Mouse (Mus musculus): ENCODE measurements around the gene Rnasek. TPM values are rescaled to one million over a fixed set of nuclear protein-coding genes. Genes with fewer than 3 reads are reported as not detected.

The Rnasek gene
- polyA plus RNA-seq, 1 experiment = 339 TPM

- peak overlapping the region; percentile 30 for H3K4me3 ChIP-seq
- H3K79me2 ChIP-seq (ENCODE audit: control insufficient read depth, insufficient read depth) = no peaks in the 10 kb centered on the region
- H3K36me3 ChIP-seq (ENCODE audit: control insufficient read depth, insufficient read depth) = no peaks in the 10 kb centered on the region
- no peaks in the 10 kb centered on the region for H3K27me3 ChIP-seq (ENCODE audit: control insufficient read depth, insufficient read depth, insufficient read length)
- H3ac ChIP-seq (ENCODE audit: control insufficient read depth, insufficient read length) = no peak overlapping the region
- peak overlapping the region; percentile 92 for H3K4me2 ChIP-seq (ENCODE audit: low read depth)
- TF ChIP-seq POLR2AphosphoS2 (IDR thresholded peaks at IDR 0.05; ENCODE audit: insufficient read length, low read depth) (peak; percentile 54), USF1 (IDR thresholded peaks at IDR 0.05; ENCODE audit: low read depth) (no peak)
Observed at GRCm38 (mm10) chr11:70215301-70215700, 24.3 kb downstream of the Rnasek start.

DNA sequence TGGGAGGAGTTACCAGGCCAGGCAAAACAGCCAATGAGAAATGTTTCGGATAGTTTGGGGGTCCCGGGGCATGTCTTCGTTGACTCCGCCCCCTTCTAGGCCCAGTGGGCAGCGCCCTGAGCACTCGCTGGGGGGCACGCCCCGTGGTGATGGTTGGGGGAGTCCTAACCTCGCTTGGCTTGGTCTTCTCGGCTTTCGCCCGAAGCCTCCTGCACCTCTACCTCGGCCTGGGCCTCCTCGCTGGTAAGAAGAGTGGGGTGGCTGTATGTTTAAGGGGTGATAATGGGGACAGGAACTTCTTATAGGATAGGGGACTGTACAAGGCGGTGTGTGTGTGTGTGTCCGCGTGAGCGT, 24.8 kb downstream of the Rnasek start:
- Histone ChIP-seq H3K27me3 (ENCODE audit: control insufficient read depth, insufficient read depth, insufficient read length) (no peaks in the 10 kb centered on the region), H3ac (ENCODE audit: control insufficient read depth, insufficient read length) (peak overlapping the region; percentile 6), H3K79me2 (ENCODE audit: control insufficient read depth, insufficient read depth) (no peaks in the 10 kb centered on the region), H3K4me2 (ENCODE audit: low read depth) (peak overlapping the region; percentile 92), H3K4me3 (peak overlapping the region; percentile 30), H3K36me3 (ENCODE audit: control insufficient read depth, insufficient read depth) (no peaks in the 10 kb centered on the region)
- no peak for TF ChIP-seq USF1 (IDR thresholded peaks at IDR 0.05; ENCODE audit: low read depth)
- TF ChIP-seq SRF (IDR thresholded peaks at IDR 0.05; ENCODE audit: control insufficient read depth, insufficient read length, low read depth) = no peak
- TF ChIP-seq TCF12 (IDR thresholded peaks at IDR 0.05; ENCODE audit: insufficient read depth, poor library complexity, severe bottlenecking) = no peak
- TF ChIP-seq MAX (IDR thresholded peaks at IDR 0.05; ENCODE audit: low read depth) = no peak
- no peak for TF ChIP-seq REST (IDR thresholded peaks at IDR 0.05; ENCODE audit: insufficient read depth, insufficient read length)
- no peak for TF ChIP-seq POLR2A (IDR thresholded peaks at IDR 0.05; ENCODE audit: insufficient read length, low read depth)
- no peak for TF ChIP-seq MYOD1 (IDR thresholded peaks at IDR 0.05; ENCODE audit: control insufficient read depth in 1 of 3, insufficient read length in 2 of 3, low read depth in 2 of 3)
- TF ChIP-seq TCF3 (IDR thresholded peaks at IDR 0.05; ENCODE audit: insufficient read length, low read depth) = no peak
- TF ChIP-seq CEBPB (IDR thresholded peaks at IDR 0.05; ENCODE audit: insufficient read depth, poor library complexity, severe bottlenecking) = no peak
- TF ChIP-seq MYOG (IDR thresholded peaks at IDR 0.05; ENCODE audit: control insufficient read depth in 1 of 3, insufficient read depth in 1 of 3, insufficient read length in 2 of 3, low read depth in 2 of 3) = no peak
- TF ChIP-seq E2F4 (IDR thresholded peaks at IDR 0.05; ENCODE audit: insufficient read depth) = no peak
- no peak for TF ChIP-seq POLR2AphosphoS2 (IDR thresholded peaks at IDR 0.05; ENCODE audit: insufficient read length, low read depth)

- peak overlapping the region; percentile 30 for H3K4me3 ChIP-seq
- no peaks in the 10 kb centered on the region for H3K36me3 ChIP-seq (ENCODE audit: control insufficient read depth, insufficient read depth)
- no peaks in the 10 kb centered on the region for H3K79me2 ChIP-seq (ENCODE audit: control insufficient read depth, insufficient read depth)
- peak overlapping the region; percentile 92 for H3K4me2 ChIP-seq (ENCODE audit: low read depth)
- H3K27me3 ChIP-seq (ENCODE audit: control insufficient read depth, insufficient read depth, insufficient read length) = no peaks in the 10 kb centered on the region
- H3ac ChIP-seq (ENCODE audit: control insufficient read depth, insufficient read length) = peak overlapping the region; percentile 6
- TF ChIP-seq POLR2A (IDR thresholded peaks at IDR 0.05; ENCODE audit: insufficient read length, low read depth) = peak; percentile 12
- no peak for TF ChIP-seq MYOG (IDR thresholded peaks at IDR 0.05; ENCODE audit: control insufficient read depth in 1 of 3, insufficient read depth in 1 of 3, insufficient read length in 2 of 3, low read depth in 2 of 3)
Observed at GRCm38 (mm10) chr11:70214191-70214855, 25.3 kb downstream of the Rnasek start.

DNA sequence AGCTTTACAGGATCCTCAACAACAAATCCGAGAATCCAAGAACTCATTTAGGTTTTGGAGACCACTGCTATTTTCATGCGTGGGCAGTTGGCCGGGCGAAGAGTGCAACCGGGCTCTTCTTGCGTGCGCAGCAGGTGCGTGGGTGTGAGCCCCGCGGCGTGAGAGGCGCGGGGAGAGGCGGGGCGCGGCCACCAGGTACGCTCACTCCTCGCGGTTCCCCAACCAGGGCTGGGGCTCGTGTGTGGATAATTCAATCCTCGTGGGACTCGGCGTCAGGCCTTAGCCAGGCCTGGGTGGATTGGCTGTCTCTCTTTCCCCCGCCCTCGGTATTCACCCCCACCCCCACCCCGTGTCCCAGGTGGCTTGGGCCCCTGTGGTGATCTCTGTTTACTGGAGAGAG, 25.9 kb downstream of the Rnasek start:
- Histone ChIP-seq H3K36me3 (ENCODE audit: control insufficient read depth, insufficient read depth) (no peaks in the 10 kb centered on the region), H3ac (ENCODE audit: control insufficient read depth, insufficient read length) (peak overlapping the region; percentile 6), H3K27me3 (ENCODE audit: control insufficient read depth, insufficient read depth, insufficient read length) (no peaks in the 10 kb centered on the region), H3K4me2 (ENCODE audit: low read depth) (peak overlapping the region; percentile 92), H3K4me3 (peak overlapping the region; percentile 30), H3K79me2 (ENCODE audit: control insufficient read depth, insufficient read depth) (no peaks in the 10 kb centered on the region)
- no peak for TF ChIP-seq USF1 (IDR thresholded peaks at IDR 0.05; ENCODE audit: low read depth)
- no peak for TF ChIP-seq MAX (IDR thresholded peaks at IDR 0.05; ENCODE audit: low read depth)
- no peak for TF ChIP-seq REST (IDR thresholded peaks at IDR 0.05; ENCODE audit: insufficient read depth, insufficient read length)
- no peak for TF ChIP-seq POLR2AphosphoS2 (IDR thresholded peaks at IDR 0.05; ENCODE audit: insufficient read length, low read depth)
- TF ChIP-seq POLR2A (IDR thresholded peaks at IDR 0.05; ENCODE audit: insufficient read length, low read depth) = no peak

DNA sequence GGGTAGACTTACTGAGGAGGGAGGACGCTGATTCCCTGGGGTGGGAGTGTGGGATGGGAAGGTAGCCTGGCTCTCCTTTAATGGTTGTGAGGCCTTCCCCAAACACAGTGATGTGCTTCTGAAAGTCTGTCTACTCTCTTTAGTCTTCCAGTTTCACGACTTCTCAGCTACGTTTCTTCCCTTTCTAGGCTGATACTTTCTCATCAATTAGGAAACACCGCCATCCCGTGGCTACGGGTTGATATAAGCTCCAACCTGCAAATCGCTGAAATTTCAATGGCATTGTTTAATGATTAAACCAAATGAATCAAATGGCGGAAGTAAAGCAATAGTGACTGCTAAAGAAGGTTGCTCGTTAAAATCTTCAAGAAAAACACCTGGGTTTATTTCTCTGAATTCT, 26.7 kb downstream of the Rnasek start:
- TF ChIP-seq POLR2A (IDR thresholded peaks at IDR 0.05; ENCODE audit: insufficient read length, low read depth) = no peak
- TF ChIP-seq E2F4 (IDR thresholded peaks at IDR 0.05; ENCODE audit: insufficient read depth) = no peak
- no peak for TF ChIP-seq USF1 (IDR thresholded peaks at IDR 0.05; ENCODE audit: low read depth)
- TF ChIP-seq MYOG (IDR thresholded peaks at IDR 0.05; ENCODE audit: control insufficient read depth in 1 of 3, insufficient read depth in 1 of 3, insufficient read length in 2 of 3, low read depth in 2 of 3) = no peak
- TF ChIP-seq SRF (IDR thresholded peaks at IDR 0.05; ENCODE audit: control insufficient read depth, insufficient read length, low read depth) = no peak
- no peak for TF ChIP-seq MYOD1 (IDR thresholded peaks at IDR 0.05; ENCODE audit: control insufficient read depth in 1 of 3, insufficient read length in 2 of 3, low read depth in 2 of 3)
- no peak for TF ChIP-seq TCF3 (IDR thresholded peaks at IDR 0.05; ENCODE audit: insufficient read length, low read depth)
- TF ChIP-seq TCF12 (IDR thresholded peaks at IDR 0.05; ENCODE audit: insufficient read depth, poor library complexity, severe bottlenecking) = no peak
- TF ChIP-seq REST (IDR thresholded peaks at IDR 0.05; ENCODE audit: insufficient read depth, insufficient read length) = no peak
- TF ChIP-seq CEBPB (IDR thresholded peaks at IDR 0.05; ENCODE audit: insufficient read depth, poor library complexity, severe bottlenecking) = no peak
- TF ChIP-seq MAX (IDR thresholded peaks at IDR 0.05; ENCODE audit: low read depth) = no peak
- no peak for TF ChIP-seq POLR2AphosphoS2 (IDR thresholded peaks at IDR 0.05; ENCODE audit: insufficient read length, low read depth)
- Histone ChIP-seq H3K4me2 (ENCODE audit: low read depth) (peak overlapping the region; percentile 92), H3ac (ENCODE audit: control insufficient read depth, insufficient read length) (no peak overlapping the region), H3K79me2 (ENCODE audit: control insufficient read depth, insufficient read depth) (no peaks in the 10 kb centered on the region), H3K27me3 (ENCODE audit: control insufficient read depth, insufficient read depth, insufficient read length) (no peaks in the 10 kb centered on the region), H3K36me3 (ENCODE audit: control insufficient read depth, insufficient read depth) (no peaks in the 10 kb centered on the region), H3K4me3 (no peak overlapping the region)
